Mouse (Mus musculus): ENCODE measurements around the gene Rnf207. TPM values are rescaled to one million over a fixed set of nuclear protein-coding genes. Genes with fewer than 3 reads are reported as not detected.
A peak's percentile ranks its signal among the peaks of the same experiment; 100 is the strongest.

The Rnf207 gene
- polyA plus RNA-seq, 1 experiment from 2014 or later, result not detected

DNA sequence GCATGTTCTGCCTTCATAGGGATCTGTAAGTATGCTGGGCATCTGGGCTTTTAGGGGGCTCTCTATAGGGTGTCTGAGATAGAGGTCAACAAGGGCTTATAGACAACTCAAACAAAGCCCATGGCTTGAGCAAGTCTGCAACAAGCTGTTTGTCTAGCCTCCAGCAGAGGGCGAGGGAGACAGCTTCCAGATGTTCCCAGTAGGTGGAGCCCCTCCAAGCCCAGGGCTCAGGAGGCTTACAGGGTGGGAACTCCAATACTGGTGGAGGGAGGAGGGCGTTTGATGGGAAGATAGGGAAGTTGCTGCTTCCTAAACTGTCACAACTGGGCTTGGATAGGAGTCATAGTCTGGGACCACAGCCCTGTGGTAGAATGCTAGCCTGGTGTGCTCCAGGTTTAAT lies 14.2 kb upstream of the Rnf207 start:
- peak; percentile 70 for DNase-seq (ENCODE audit: low spot score)

DNA sequence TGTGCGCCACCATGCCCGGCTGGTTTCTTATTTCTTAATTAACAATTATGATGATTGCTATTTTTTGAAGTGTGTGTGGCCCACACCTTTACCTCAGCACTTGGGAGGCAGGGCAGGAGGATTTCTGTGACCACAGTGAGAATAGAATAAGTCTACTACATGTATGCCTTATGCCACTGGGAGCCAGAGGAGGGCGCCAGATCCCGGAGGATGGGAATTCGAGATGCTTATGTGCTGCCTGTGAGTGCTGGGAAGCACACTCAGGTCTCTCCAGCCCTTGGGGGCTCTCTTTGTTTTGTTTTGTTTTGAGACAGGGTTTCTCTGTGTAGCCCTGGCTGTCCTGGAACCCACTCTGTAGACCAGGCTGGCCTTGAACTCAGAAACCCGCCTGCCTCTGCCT lies 9.9 kb upstream of the Rnf207 start:
- peak; percentile 48 for DNase-seq (ENCODE audit: low spot score)

DNA sequence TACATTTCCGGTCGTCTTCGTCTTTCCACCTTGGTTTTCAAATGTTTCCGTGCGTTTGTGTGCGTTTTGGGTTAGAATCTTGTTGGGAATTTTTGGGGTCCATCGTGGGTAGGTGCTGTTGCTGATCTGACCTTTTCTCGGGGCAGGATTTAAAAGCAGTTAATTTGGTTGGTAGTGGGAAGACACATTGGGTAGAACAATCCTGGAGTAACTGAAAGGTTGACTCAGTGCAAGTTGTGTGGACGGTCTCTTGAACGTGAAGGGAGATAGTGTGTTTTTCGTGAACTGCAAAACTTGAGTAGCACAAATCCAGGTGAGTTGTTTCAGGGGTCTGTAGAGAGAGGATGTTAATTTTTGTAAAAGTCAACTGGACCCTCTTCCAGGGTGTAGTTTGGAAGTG lies 7.8 kb upstream of the Rnf207 start:
- DNase-seq (ENCODE audit: low spot score), result no peak

DNA sequence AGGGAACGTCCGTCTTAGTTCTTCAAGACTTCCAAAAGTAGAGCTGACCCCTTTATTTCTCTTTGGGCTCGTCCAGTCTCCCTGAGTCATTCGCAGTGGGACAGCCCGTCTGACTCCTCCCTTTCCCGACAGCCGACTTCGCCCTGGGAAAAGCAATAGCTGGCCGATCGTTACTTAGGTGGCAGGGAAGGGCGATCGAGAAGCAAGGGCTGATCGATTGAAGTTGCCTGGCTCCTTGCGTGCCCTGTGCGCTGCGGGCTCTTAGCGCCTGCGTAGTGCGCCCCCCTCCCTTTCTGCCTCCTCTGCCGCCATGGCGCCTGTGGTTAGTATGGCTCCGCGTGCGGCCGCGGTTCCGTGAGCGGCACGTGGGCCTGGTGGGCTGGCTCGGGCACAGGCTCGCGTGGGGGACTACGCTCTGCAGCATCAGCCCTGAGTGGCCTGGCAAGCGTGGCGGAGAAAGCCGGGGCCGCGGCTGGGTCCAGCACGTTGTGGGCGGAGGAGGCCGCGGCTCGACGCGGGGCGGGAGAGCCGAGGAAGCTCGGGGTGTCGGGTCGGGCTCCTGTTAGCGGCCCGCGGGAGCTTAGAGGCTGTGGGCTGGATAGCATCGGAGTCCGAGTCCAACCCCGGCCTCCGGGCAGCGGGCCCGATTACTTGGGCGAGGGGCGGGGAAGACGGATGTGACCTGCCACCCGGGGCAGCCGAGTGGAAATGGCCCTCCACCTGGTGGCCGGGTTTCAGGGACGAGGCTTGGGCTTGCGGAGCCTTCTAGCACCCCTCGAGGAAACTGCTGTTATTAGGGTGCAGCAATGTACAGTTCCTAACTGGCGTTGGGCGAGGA lies 7.0 kb upstream of the Rnf207 start, which contains the start of gene Rpl22:
TSS of gene Rpl22 (plus strand) at position 169 of the 838 bp plus-strand sequence.
- DNase-seq (ENCODE audit: low spot score), result peak; percentile 97

DNA sequence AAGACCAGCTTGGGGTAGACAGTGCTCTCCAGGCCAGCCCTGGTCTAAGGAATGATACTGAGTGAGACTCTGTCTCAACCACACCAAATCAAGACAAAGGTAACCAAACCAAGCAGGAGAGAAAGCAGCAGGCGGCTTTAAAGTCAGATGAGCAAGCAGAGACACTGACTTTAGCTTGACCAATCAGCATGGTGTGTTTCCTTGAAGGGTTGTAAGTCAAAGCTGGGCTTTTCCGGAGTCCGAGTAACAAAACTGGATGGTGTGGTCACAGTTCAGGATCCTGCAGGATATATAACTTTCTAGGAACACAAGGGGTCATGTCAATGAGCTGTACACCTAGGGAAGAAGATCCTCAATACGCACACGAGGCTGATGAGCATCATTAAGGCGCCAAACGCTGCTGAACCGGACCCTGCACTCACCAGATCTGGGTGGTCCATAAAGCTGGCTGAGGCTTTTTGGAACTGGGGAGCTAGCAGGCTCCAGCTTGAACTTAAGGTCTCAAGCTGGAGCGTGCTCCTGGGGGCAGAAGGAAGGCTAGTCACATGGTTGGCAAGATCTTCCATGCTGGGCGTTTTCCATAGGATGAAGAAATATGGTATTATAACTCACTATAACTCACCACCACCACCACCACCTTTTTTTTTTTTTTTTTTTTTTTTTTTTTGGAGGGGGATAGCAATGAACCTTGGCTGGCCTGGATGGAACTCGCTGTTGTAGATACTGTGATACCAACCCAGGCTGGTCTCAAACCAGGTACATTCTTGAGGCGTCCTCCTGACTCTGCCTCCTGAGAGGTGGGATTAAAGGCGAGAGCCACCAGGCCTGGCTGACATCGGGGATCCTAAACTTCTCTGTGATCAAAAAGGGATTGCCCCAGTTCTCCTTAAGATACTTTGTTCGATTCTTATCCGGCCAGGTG lies 6.1 kb upstream of the Rnf207 start:
- DNase-seq (ENCODE audit: low spot score), result no peak

DNA sequence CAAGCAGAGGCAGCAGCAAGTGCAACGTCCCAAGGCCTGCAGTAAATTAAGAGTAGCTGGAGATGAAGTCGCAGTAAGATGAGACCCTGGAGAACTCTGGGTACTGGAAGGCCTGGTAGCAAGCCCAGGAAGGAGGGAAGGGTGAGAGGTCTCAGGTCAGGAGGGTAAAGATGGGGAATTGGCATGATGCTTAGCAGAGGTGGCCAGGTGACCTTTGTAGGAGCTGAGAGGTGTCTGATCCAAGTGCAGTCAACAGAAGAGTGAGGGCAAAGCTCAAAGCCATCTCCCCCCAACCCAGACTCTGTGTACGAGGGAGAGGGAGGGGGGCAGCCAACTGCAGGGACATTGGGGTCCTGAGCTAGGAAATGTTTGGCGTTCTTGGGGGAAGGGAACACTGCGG lies 2.7 kb upstream of the Rnf207 start:
- DNase-seq (ENCODE audit: low spot score), result no peak

DNA sequence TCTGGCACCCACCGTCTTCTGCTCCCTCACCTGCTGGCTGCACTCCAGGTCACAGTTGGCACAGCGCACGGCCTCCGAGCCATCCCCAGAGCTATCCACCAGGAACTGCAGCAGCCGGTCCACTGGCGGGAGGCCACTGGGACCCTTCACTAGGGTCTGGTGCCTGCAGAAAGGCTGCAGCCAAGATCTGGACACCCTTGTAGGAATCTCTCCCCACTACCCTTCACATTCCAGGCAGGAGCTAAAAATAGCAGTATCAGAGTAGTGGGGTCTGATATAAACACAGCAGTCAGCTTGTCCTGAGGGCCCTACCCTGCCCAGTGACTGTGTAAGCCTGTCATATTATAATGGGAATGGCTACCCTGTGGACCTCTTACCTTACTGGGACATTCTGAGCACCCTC lies 1.2 kb downstream of the Rnf207 start:
- DNase-seq (ENCODE audit: low spot score), result no peak

DNA sequence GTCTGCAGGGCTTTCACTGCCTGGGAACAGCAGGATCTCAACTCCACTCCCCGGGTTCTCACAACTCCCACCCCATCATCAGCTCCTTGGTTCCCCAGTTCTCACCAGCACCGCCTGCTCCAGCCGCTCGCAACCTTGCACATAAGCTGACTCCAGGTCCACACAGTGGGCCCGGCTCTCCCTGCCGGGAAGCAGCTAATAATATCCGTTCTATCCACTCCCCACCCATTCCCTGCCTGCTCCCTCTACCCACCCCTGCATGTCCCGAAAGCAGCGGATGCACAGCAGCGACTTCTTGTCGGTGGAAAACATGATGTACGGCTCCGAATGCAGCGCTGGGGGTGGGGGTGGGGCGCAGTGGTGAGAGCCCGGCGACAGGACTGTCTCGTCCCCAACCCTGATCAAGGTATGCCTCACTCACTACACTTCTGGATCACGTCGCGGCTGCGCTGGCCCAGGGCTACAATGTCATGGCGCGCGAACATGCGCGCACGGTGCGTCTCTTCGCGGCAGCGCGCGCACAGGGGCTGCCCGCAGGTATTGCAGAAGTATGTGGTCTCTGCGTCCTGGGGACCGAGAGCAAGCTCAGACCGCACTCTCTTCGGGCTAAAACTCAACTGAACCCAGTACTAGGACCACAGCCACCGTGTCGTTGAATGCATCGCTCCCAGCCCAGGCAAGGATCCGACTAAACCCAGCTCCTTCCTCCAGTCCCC lies 3.1 kb downstream of the Rnf207 start:
- no peak for DNase-seq (ENCODE audit: low spot score)

DNA sequence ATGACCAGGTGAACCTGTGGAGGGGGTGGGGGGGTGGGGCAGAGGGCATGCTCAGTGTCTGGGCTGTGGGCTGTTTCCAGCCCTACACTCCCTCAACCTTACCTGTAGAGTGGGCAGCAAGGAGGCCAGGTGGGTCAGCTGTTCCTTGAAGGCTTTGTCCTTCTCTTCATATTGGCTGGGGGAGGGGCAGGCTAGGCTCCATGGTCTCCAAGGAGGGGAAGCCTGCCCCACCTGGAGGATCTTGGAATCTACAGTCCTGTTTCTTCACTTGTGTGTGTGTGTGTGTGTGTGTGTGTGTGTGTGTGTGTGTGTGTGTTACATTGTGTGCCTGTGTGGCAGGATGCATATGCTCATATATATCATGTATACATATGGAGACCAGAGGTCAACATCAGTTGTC lies 4.9 kb downstream of the Rnf207 start:
- no peak for DNase-seq (ENCODE audit: low spot score)

DNA sequence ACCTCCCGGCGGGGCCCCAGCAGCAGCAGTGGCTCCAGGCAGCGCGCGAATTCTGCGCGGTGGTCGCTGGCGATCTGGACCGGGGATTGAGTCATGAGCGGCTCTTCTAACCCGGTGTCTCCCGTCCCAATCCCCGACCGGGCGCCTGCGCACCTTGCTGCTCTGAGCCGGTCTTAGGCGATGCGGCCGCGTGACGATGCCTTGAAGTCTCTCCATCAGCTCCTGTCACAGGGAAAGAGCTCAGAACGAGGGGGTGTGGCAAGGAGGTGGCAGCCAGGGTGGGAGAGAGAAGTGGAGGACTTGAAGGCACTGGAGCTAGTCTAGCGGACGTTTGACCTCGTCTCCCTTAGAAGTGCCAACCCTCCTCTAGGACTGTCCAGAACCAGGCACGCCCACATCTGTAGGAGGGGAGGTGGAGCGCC lies 5.6 kb downstream of the Rnf207 start:
- DNase-seq (ENCODE audit: low spot score), result no peak

DNA sequence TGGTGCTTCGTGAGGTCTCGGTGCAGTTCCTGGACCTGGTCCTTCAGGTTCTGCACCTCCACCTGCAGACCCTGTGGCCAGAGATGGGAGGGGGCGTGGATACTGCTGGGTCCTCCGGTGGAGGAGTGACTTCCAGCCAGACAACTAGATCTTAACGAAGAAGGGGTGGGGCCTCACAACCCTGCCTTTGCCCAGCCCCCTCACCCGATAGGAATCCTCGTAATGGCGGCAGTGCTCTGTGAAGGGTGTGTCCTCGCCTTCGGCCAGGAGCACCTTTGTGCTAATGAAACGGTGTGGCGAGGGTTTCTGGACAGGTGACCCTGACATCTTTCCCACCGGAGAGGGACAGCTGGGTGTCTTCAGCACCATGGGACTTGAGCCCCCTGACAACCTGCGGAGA lies 6.6 kb downstream of the Rnf207 start:
- DNase-seq (ENCODE audit: low spot score), result no peak

DNA sequence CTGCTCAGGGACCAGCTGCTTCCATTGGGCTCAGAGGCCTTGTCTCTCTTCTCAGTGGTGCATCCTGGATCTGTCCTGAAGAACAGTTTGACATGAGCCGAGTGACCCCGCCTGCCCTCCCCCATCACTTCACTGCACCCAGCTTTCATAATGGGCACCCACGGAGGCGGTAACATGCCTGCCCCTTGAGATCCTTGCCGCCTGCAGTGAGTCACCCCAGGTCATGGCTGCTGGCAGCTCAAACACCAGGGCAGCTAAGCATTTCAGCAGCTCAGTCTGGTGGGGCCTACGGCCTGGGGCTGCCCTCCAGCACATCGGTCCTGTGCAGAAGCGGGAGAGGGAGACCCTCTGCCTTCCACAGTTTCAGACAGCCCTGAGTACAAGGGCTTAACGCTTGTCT lies 11.3 kb downstream of the Rnf207 start:
- no peak for DNase-seq (ENCODE audit: low spot score)

DNA sequence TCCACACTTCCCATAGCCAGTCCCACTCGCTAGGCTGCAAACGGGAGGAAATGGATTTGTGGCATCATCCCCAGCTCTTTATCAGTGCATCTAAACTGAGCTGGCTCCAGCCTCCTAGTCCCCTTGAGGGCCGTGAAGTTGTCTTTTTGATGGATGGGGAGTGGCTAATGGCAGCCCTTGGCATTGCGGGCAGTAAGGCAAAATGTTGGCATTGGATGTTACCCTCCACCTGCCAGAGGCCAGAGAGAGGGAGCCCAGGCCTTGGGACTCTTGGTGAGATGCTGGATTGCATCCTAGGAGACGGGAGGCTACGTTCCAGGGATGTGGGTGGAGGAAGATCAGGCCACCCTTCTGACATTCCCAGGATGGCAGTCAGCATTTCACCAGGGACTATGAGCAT lies 12.8 kb downstream of the Rnf207 start:
- DNase-seq (ENCODE audit: low spot score), result no peak

DNA sequence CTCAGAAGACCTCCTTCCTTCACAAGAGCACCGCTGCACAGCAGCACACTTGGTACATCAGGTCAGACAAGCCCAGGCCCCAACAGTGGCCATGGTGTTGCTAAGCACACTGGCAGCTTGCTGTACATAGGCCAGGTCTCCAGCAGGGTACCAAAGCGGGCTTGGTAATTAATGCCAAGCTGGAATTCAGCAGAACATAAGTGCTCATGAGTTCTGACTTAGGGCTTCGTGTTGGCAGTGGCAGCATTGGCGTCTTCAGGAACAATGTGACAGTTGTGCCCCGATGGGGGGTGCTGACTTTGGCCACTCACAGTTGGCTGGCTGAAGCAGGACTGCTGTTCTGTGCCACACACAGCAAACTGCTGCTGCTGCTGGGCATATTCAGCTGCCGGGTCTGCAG lies 14.1 kb downstream of the Rnf207 start:
- no peak for DNase-seq (ENCODE audit: low spot score)

DNA sequence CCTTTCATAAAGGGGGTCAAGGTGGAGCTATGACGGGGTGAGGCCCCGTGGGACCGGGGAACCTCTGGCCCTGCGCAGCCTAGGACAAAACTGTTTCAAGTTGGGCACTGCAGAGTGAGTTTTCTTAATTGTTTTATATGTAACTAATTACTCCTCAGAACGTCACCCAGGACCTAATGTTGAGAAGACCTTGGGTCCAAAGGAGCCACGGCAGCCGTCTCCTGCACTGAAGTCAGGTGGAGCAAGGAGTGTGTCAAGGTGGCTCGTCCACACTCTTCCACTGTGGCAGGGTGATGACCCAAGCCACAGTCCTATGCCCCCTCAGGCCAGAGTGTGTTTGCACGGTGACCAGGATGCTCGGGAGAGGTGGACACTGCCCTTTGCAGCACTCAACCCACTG lies 15.6 kb downstream of the Rnf207 start:
- no peak for DNase-seq (ENCODE audit: low spot score)

DNA sequence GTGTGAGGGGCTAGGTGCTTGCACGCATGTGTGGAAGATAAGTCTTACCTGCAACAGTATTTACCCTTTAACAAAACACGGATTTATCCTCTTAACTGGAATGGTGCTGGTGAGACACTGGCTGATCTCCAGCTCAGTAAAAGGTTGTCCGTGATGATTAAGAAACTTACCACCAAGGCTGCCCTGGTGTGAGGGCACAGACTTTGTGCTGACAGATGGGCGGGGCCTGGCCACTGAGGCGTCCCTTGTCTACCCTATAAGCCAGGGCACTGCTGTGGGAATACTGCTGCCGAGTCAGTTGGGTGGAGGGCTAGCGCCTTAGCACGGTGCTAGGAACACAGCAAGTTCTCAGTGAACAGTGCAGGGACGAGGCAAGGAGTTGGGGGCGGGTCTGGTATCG lies 16.8 kb downstream of the Rnf207 start:
- no peak for DNase-seq (ENCODE audit: low spot score)

DNA sequence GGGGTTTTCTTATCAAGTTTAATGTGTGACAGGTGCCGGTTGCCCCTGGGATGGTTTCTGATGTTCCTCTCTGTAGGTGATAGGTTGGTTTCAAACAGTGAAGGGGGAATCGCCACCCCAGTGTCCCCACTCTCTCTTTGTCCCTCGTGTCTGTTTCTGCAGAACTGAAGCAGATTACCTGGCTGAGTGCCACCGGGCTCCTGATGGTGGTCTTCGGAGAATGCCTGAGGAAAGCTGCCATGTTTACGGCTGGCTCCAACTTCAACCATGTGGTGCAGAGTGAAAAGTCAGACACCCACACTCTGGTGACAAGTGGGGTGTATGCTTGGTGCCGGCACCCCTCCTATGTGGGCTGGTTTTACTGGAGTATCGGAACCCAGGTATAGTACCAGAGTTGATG lies 18.4 kb downstream of the Rnf207 start:
- no peak for DNase-seq (ENCODE audit: low spot score)

DNA sequence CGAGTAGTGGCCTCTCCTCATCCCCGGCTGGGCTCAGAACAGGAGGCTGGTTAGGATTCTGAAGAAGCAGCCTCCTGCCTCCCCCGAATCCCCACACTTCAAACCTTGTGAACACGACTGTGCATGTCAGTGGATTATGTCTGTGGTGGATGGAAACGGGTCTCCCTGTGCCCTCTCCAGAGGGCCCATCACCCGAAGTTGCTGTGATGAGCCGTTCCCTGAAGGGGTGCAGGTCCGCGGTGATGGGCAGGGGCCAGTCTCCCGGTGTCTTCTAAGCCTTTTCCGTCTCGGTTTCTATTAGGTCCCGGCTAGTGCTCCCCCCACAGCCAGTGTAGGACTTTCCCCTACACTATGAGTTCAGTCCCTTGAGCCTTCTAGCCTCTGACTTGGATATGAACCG lies 20.0 kb downstream of the Rnf207 start:
- DNase-seq (ENCODE audit: low spot score), result no peak

DNA sequence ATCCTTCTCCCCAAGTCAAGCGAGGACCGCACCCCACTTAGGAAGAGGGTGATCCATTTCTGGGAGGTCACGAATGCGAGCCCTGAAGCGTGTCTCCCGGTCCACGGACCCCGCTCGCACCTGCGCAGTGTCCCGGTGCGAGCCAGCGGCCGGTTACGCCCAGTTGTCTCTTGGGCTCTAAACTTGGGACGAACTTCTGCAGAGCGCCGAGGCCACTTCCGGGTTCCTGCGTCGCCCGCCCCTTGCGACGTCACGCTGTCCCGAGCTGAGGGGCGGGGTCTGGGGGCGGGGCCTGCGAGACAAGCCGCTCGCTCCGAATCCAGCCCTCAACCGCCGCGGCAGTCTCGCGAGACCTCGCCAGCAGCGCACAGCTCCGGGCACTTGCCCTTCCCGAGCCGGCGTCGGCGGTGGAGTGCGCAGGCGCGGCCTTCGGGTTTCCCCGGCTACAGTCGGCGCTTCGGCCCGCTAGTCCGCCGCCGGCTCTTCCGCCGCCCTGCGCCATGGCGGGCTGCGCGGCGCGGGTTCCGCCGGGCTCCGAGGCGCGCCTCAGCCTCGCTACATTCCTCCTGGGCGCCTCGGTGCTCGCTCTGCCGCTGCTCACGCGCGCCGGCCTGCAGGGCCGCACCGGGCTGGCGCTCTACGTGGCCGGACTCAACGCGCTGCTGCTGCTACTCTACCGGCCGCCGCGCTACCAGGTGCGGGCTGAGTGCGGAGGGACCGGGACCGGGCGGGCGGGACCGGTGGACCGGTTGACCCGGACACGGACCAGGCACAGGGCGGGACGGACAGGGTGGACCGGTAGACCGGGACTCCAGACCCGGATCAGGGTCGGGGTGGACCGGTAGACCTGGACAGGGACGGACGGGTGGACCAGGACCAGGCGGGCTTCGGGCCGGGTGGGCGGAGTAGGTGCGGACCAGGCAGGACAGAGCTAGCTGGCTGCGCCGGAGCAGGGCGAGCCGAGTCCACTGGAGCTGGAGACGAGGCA lies 21.6 kb downstream of the Rnf207 start, which contains the start of gene Icmt:
TSS of gene Icmt (plus strand) at position 354 of the 988 bp plus-strand sequence.
- DNase-seq (ENCODE audit: low spot score), result peak; percentile 100

DNA sequence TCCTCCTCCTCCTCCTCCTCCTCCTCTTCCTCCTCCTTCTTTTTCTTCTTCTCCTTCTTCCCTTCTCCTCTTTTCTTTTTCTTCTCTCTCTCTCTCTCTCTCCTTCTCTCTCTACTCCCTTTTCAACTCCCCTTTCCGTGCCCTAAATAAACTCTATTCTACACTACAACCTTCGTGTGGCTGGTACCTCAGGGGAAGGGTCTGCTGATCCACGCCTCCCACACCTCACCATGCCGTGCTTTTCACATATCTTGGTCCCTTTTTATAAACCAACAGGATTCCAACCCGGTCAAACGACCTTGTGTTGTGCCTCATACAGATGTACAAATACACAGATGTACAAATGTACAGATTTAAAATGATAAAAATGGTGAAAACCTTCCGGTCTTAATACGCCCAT lies 22.4 kb downstream of the Rnf207 start:
- DNase-seq (ENCODE audit: low spot score), result no peak
